In genomic region chr17:35638475-35639190, GRCm38 (mm10) we compare ENCODE assay signal across 9 mouse cellular contexts. TPM values are rescaled to one million over a fixed set of nuclear protein-coding genes. Genes with fewer than 3 reads are reported as not detected.
DNase-seq lines count a peak whose midpoint lies in the region; ATAC-seq and TF ChIP-seq lines count a peak whose summit lies in the region.
"Had no signal": no experiment of that assay in that cellular context is flagged by ENCODE, and none has a peak within 500 bp of the region (broad histone marks: within the 10 kb centered on the region; RNA-seq: fewer than 3 reads in every experiment).

No protein-coding gene starts in this region.

- ATAC-seq in forebrain, embryonic 16.5 days: peak; percentile 71
- peak; percentile 55; the same call in 1 of the 2 replicates for ATAC-seq in hindbrain, embryonic 12.5 days (ENCODE audit: low FRiP score)
- peak; percentile 57 for ATAC-seq in megakaryocyte progenitor cell, adult 5-6 weeks (replicated peaks; ENCODE audit: poor library complexity)
- no peak for ATAC-seq in erythroid progenitor cell, adult 5-6 weeks (replicated peaks; ENCODE audit: low FRiP score, poor library complexity, severe bottlenecking)

- H3K9me3 ChIP-seq in CH12.LX (replicated peaks; ENCODE audit: low read length): no peaks in the 10 kb centered on the region
- H3K9me3 ChIP-seq in forebrain, embryonic 16.5 days (ENCODE audit: control insufficient read depth, low read length): no peaks in the 10 kb centered on the region
- H3K9me3 ChIP-seq in hindbrain, embryonic 12.5 days (replicated peaks): no peaks in the 10 kb centered on the region

- H3K4me3 ChIP-seq in CH12.LX (replicated peaks in 1 of 3; ENCODE audit: low read depth in 2 of 3, low read length in 2 of 3, poor library complexity in 1 of 3): no peak overlapping the region
- H3K4me3 ChIP-seq in forebrain, embryonic 16.5 days (replicated peaks; ENCODE audit: low read length): no peak overlapping the region
- H3K4me3 ChIP-seq in hindbrain, embryonic 12.5 days: no peak overlapping the region

- peak; percentile 73 for DNase-seq in CH12.LX (ENCODE audit: extremely low read depth)
- DNase-seq in adrenal gland, adult 8-10 months: peak; percentile 29
- peak; percentile 38 to 69 for DNase-seq in layer of hippocampus, postnatal 14 days (ENCODE audit: low spot score in 2 of 2)
- DNase-seq in splenic B cell, adult 2 months (ENCODE audit: low read depth, low spot score): peak; percentile 41

- peaks cover 7 to 14% of the 10 kb centered on the region in 2 experiments for H3K4me1 ChIP-seq in CH12.LX (ENCODE audit: control insufficient read depth in 1 of 2, insufficient read depth in 2 of 2)
- H3K4me1 ChIP-seq in forebrain, embryonic 16.5 days (replicated peaks; ENCODE audit: control insufficient read depth, insufficient read depth, low read length): no peaks in the 10 kb centered on the region
- H3K4me1 ChIP-seq in hindbrain, embryonic 12.5 days: peaks cover 8% of the 10 kb centered on the region

- H3K27me3 ChIP-seq in CH12.LX (replicated peaks): peaks cover 28% of the 10 kb centered on the region
- 0 out of 2 replicates have a peak, but pooled peaks cover 4% of the 10 kb centered on the region for H3K27me3 ChIP-seq in forebrain, embryonic 16.5 days (replicated peaks; ENCODE audit: control insufficient read depth, insufficient read depth, low read length)
- peaks cover 10% of the 10 kb centered on the region; the same call in 1 of the 2 replicates for H3K27me3 ChIP-seq in hindbrain, embryonic 12.5 days
- no peaks in the 10 kb centered on the region for H3K27me3 ChIP-seq in splenic B cell, adult 2 months (ENCODE audit: control insufficient read depth, insufficient read depth, low read length, poor library complexity, severe bottlenecking)

- TF ChIP-seq POLR2A in CH12.LX (IDR thresholded peaks at IDR 0.05; ENCODE audit: low read depth, low read length): peak; percentile 35; the same call in 1 of the 2 replicates

- TF ChIP-seq EP300 in CH12.LX (IDR thresholded peaks at IDR 0.05; ENCODE audit: low read length): no peak

- TF ChIP-seq CTCF in CH12.LX (conservative IDR thresholded peaks at IDR 0.05 in 1 of 2, IDR thresholded peaks at IDR 0.05 in 1 of 2; ENCODE audit: low read depth in 2 of 2, low read length in 2 of 2): no peak

- H3K9ac ChIP-seq in CH12.LX (ENCODE audit: insufficient read depth, low read depth): peak overlapping the region; percentile 73
- no peak overlapping the region for H3K9ac ChIP-seq in forebrain, embryonic 16.5 days (replicated peaks; ENCODE audit: low read depth, low read length)
- H3K9ac ChIP-seq in hindbrain, embryonic 12.5 days: no peak overlapping the region

- H3K79me2 ChIP-seq in CH12.LX (replicated peaks; ENCODE audit: control insufficient read depth, extremely low read depth, insufficient read depth, poor library complexity, severe bottlenecking): no peaks in the 10 kb centered on the region

- dilution Hi-C loops in CH12.LX (cut with MboI; ENCODE audit: extremely low pct_ligation_motif_present, extremely low pct_unique_long_range_greater_than_20kb, low sequenced_read_pairs): no loop called here

- in situ Hi-C loops in CH12.LX (cut with MboI; ENCODE audit: low pct_ligation_motif_present, low pct_unique_long_range_greater_than_20kb, low sequenced_read_pairs): no loop called here

- peak overlapping the region; percentile 67 for H3K4me2 ChIP-seq in CH12.LX (ENCODE audit: insufficient read depth, low read depth, poor library complexity, severe bottlenecking)
- H3K4me2 ChIP-seq in forebrain, embryonic 16.5 days (ENCODE audit: low read length): 0 out of 2 replicates have a peak overlapping the region, but pooled peaks have one; percentile 21
- peak overlapping the region; percentile 40 for H3K4me2 ChIP-seq in hindbrain, embryonic 12.5 days (replicated peaks)

- TF ChIP-seq RAD21 in CH12.LX (IDR thresholded peaks at IDR 0.05; ENCODE audit: low read depth, low read length): no peak

- no peak overlapping the region for H3K27ac ChIP-seq in CH12.LX (ENCODE audit: insufficient read depth, low read depth)
- H3K27ac ChIP-seq in forebrain, embryonic 16.5 days (ENCODE audit: low read length): no peak overlapping the region
- no peak overlapping the region for H3K27ac ChIP-seq in hindbrain, embryonic 12.5 days

- H3K36me3 ChIP-seq in CH12.LX (replicated peaks in 1 of 2; ENCODE audit: control insufficient read depth in 1 of 2, insufficient read depth in 1 of 2, low read length in 1 of 2): no peaks in the 10 kb centered on the region
- H3K36me3 ChIP-seq in forebrain, embryonic 16.5 days (ENCODE audit: control insufficient read depth, insufficient read depth): no peaks in the 10 kb centered on the region
- H3K36me3 ChIP-seq in hindbrain, embryonic 12.5 days: no peaks in the 10 kb centered on the region
- H3K36me3 ChIP-seq in splenic B cell, adult 2 months (ENCODE audit: control insufficient read depth, insufficient read depth, low read length, poor library complexity, severe bottlenecking): no peaks in the 10 kb centered on the region

- WGBS in forebrain, embryonic 16.5 days: 32% methylated on average over 14 of the region's 14 CpGs
- 27% methylated on average over 14 of the region's 14 CpGs for WGBS in hindbrain, embryonic 12.5 days

TF ChIP-seq in CH12.LX, 34 proteins besides CTCF, POLR2A, EP300 and RAD21 (continues in another document):
- TF ChIP-seq TBP (conservative IDR thresholded peaks at IDR 0.05; ENCODE audit: low read depth, low read length) (peak; percentile 60; the same call in 1 of the 2 replicates), ZMIZ1 (IDR thresholded peaks at IDR 0.05; ENCODE audit: low read depth, low read length) (no peak)

RNA-seq across cellular contexts. Expression of gene Mucl3, which starts 4.9 kb away (rescaled TPM):
- 0.80 and 1.3 TPM in 2 replicates for total RNA-seq in CH12.LX (2012; rRNA removed)
- 0.08 and 0.11 TPM in 2 replicates for total RNA-seq in CH12.LX (2014; rRNA removed)
- polyA plus RNA-seq in CH12.LX (2012; ENCODE audit: insufficient read length, low read depth): 0.34 TPM in 2 replicates
- not detected for total RNA-seq in adrenal gland, adult 8-10 months (2022)
- 0.08 TPM in 1 of 2 replicates, not detected in the other for polyA plus RNA-seq in forebrain, embryonic 16.5 days (2015; fragmentation: Nextera tagmentation; extraction: Ambion mirVana)
- polyA plus RNA-seq in hindbrain, embryonic 12.5 days (2016; fragmentation: Nextera tagmentation; extraction: Ambion mirVana): 0.15 and 0.20 TPM in 2 replicates
- not detected for total RNA-seq in layer of hippocampus, postnatal 14 days (2021)
- total RNA-seq in megakaryocyte progenitor cell, adult 5-6 weeks (2015): not detected in 2 replicates
- not detected in 2 replicates for total RNA-seq in megakaryocyte progenitor cell, adult 5-6 weeks (2017)
- not detected in 2 replicates for total RNA-seq in erythroid progenitor cell, adult 5-6 weeks (2015; ENCODE audit: low replicate concordance)
- not detected in 2 replicates for total RNA-seq in erythroid progenitor cell, adult 5-6 weeks (2017; ENCODE audit: low replicate concordance)

RNA-seq across cellular contexts. Expression of gene Gm9573, which starts 12.2 kb away (rescaled TPM):
- total RNA-seq in CH12.LX (2012; rRNA removed) (not detected in 2 replicates), CH12.LX (2014; rRNA removed) (not detected in 2 replicates)
- not detected in 2 replicates for polyA plus RNA-seq in CH12.LX (2012; ENCODE audit: insufficient read length, low read depth)
- total RNA-seq in adrenal gland, adult 8-10 months (2022): not detected
- polyA plus RNA-seq in forebrain, embryonic 16.5 days (2015; fragmentation: Nextera tagmentation; extraction: Ambion mirVana): not detected in 2 replicates
- not detected in 2 replicates for polyA plus RNA-seq in hindbrain, embryonic 12.5 days (2016; fragmentation: Nextera tagmentation; extraction: Ambion mirVana)
- not detected for total RNA-seq in layer of hippocampus, postnatal 14 days (2021)
- not detected in 2 replicates for total RNA-seq in megakaryocyte progenitor cell, adult 5-6 weeks (2015)
- total RNA-seq in megakaryocyte progenitor cell, adult 5-6 weeks (2017): not detected in 2 replicates
- not detected in 2 replicates for total RNA-seq in erythroid progenitor cell, adult 5-6 weeks (2015; ENCODE audit: low replicate concordance)
- not detected in 2 replicates for total RNA-seq in erythroid progenitor cell, adult 5-6 weeks (2017; ENCODE audit: low replicate concordance)

RNA-seq across cellular contexts. Expression of gene Vars2, which starts 28.8 kb away (rescaled TPM):
- total RNA-seq in CH12.LX (2012; rRNA removed) (26.3 and 30.3 TPM in 2 replicates), CH12.LX (2014; rRNA removed) (14.0 and 16.5 TPM in 2 replicates)
- polyA plus RNA-seq in CH12.LX (2012; ENCODE audit: insufficient read length, low read depth): 23.0 and 26.6 TPM in 2 replicates
- 10 to 100 TPM; 30.9 to 60.3 (median 45.3) TPM for total RNA-seq in adrenal gland, adult 8-10 months (2022)
- polyA plus RNA-seq in forebrain, embryonic 16.5 days (2015; fragmentation: Nextera tagmentation; extraction: Ambion mirVana): 19.0 and 19.8 TPM in 2 replicates
- 16.5 and 16.9 TPM in 2 replicates for polyA plus RNA-seq in hindbrain, embryonic 12.5 days (2016; fragmentation: Nextera tagmentation; extraction: Ambion mirVana)
- 10 to 100 TPM; 34.3 to 34.8 TPM for total RNA-seq in layer of hippocampus, postnatal 14 days (2021)
- total RNA-seq in megakaryocyte progenitor cell, adult 5-6 weeks (2015): 5.7 and 11.4 TPM in 2 replicates
- 12.7 and 14.9 TPM in 2 replicates for total RNA-seq in megakaryocyte progenitor cell, adult 5-6 weeks (2017)
- 2.5 TPM in 1 of 2 replicates, not detected in the other for total RNA-seq in erythroid progenitor cell, adult 5-6 weeks (2015; ENCODE audit: low replicate concordance)
- 0.23 and 0.77 TPM in 2 replicates for total RNA-seq in erythroid progenitor cell, adult 5-6 weeks (2017; ENCODE audit: low replicate concordance)

RNA-seq across cellular contexts. Expression of gene Gtf2h4, which starts 34.9 kb away (rescaled TPM):
- total RNA-seq in CH12.LX (2012; rRNA removed): 51.7 and 55.7 TPM in 2 replicates
- 35.3 and 40.7 TPM in 2 replicates for total RNA-seq in CH12.LX (2014; rRNA removed)
- polyA plus RNA-seq in CH12.LX (2012; ENCODE audit: insufficient read length, low read depth): 40.0 and 40.4 TPM in 2 replicates
- total RNA-seq in adrenal gland, adult 8-10 months (2022): 10 to 100 TPM; 23.5 to 30.6 (median 24.6) TPM
- polyA plus RNA-seq in forebrain, embryonic 16.5 days (2015; fragmentation: Nextera tagmentation; extraction: Ambion mirVana): 34.6 and 35.3 TPM in 2 replicates
- polyA plus RNA-seq in hindbrain, embryonic 12.5 days (2016; fragmentation: Nextera tagmentation; extraction: Ambion mirVana): 34.7 and 37.7 TPM in 2 replicates
- 10 to 100 TPM; 23.9 to 25.8 TPM for total RNA-seq in layer of hippocampus, postnatal 14 days (2021)
- 26.2 and 31.8 TPM in 2 replicates for total RNA-seq in megakaryocyte progenitor cell, adult 5-6 weeks (2015)
- 24.8 and 29.5 TPM in 2 replicates for total RNA-seq in megakaryocyte progenitor cell, adult 5-6 weeks (2017)
- 1.1 and 2.5 TPM in 2 replicates for total RNA-seq in erythroid progenitor cell, adult 5-6 weeks (2015; ENCODE audit: low replicate concordance)
- total RNA-seq in erythroid progenitor cell, adult 5-6 weeks (2017; ENCODE audit: low replicate concordance): 3.6 and 6.3 TPM in 2 replicates

RNA-seq across cellular contexts. Expression of gene Sfta2, which starts 37.3 kb away (rescaled TPM):
- not detected in 2 replicates for total RNA-seq in CH12.LX (2012; rRNA removed)
- total RNA-seq in CH12.LX (2014; rRNA removed): not detected in 2 replicates
- not detected in 2 replicates for polyA plus RNA-seq in CH12.LX (2012; ENCODE audit: insufficient read length, low read depth)
- total RNA-seq in adrenal gland, adult 8-10 months (2022): not detected
- not detected in 2 replicates for polyA plus RNA-seq in forebrain, embryonic 16.5 days (2015; fragmentation: Nextera tagmentation; extraction: Ambion mirVana)
- not detected in 2 replicates for polyA plus RNA-seq in hindbrain, embryonic 12.5 days (2016; fragmentation: Nextera tagmentation; extraction: Ambion mirVana)
- not detected for total RNA-seq in layer of hippocampus, postnatal 14 days (2021)
- total RNA-seq in megakaryocyte progenitor cell, adult 5-6 weeks (2015): not detected in 2 replicates
- not detected in 2 replicates for total RNA-seq in megakaryocyte progenitor cell, adult 5-6 weeks (2017)
- not detected in 2 replicates for total RNA-seq in erythroid progenitor cell, adult 5-6 weeks (2015; ENCODE audit: low replicate concordance)
- total RNA-seq in erythroid progenitor cell, adult 5-6 weeks (2017; ENCODE audit: low replicate concordance): not detected in 2 replicates
- polyA plus RNA-seq: cortical plate, adult 2 months had no signal
